Mouse (Mus musculus) right cerebral cortex, postnatal 25 days (tissue): Measurements from ENCODE around the gene Defb45.

ENCODE experiments used
- DNase-seq: peaks from one replicate; pipeline ENCODE4 v3.0.0; 2022

The Defb45 gene

GRCm38 (mm10) chr2:152599299-152599698 lies at the start of gene Defb45:
Gene Defb45 (minus strand): TSS chr2:152599399.
- DNase-seq: no peak

DNA sequence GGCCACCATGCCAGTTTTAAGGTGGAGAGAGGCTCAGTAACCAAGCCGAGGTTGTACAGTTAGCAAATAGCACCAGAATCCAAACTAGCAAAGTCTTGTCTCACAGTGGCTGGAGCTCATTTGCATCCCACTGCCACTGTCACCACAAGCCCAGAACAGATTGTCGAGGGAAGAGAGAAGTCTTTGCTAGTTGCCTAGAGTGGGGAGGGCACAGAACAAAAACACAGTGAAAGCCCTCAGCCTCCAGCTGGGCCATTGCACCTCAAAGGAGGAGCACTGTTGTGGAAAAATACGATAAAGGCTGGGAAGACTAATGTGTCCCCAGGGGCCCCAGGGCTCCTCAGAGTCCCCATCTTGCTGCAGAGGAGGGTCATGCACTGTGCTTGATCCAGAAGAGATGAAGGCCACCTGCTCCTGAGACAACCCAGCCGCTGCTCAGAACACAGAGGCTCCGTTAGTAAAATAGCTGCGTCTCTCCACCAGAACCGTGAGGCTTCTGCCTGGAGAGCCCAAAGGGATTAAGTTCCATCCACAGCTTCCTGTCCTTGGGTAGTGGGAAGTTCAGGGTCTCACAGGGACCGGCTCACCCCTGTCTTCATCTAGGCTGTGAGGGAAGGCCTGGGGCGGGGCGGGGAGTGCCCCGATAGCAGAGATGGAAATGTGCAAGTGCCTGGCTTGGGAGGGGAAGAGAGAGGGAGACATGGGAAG lies 40.4 kb upstream of the Defb45 start:
- no peak for DNase-seq

- no peak for DNase-seq
Measured at GRCm38 (mm10) chr2:152638865-152639264, 39.7 kb upstream of the Defb45 start.

DNA sequence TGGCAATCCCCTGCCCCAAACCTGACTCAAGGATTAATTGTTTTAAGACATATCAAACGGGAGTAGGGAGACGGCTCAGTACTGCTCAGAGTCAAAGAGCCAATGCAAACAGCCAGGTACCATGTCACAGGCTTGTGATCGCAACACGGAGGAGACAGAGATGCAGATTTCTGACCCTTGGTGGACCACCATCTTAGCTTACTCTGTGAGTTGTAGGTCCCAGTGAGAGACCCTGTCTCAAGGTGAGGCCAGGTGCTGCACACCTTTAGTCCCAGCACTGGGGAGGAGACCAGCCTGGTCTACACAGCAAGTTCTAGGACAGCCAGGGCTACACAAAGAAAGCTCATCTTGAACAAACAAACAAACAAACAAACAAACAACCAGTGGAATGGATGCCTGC lies 38.2 kb upstream of the Defb45 start:
- no peak for DNase-seq

DNA sequence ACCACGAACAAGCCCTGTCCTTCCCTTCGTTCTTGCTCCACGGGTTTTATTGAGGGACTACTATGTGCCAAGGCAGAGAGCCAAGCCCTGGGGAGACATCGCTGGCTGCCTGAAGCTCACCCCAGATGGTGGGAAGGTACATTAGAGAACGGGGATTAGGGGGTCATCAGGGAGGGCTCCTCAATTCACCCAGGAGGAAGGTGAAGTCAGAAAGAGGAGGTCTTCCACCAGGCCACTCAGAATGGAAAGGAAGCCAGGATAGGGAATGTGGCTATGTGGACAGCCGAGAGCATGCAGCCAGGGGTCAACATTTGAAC lies 37.8 kb upstream of the Defb45 start:
- DNase-seq: no peak

DNA sequence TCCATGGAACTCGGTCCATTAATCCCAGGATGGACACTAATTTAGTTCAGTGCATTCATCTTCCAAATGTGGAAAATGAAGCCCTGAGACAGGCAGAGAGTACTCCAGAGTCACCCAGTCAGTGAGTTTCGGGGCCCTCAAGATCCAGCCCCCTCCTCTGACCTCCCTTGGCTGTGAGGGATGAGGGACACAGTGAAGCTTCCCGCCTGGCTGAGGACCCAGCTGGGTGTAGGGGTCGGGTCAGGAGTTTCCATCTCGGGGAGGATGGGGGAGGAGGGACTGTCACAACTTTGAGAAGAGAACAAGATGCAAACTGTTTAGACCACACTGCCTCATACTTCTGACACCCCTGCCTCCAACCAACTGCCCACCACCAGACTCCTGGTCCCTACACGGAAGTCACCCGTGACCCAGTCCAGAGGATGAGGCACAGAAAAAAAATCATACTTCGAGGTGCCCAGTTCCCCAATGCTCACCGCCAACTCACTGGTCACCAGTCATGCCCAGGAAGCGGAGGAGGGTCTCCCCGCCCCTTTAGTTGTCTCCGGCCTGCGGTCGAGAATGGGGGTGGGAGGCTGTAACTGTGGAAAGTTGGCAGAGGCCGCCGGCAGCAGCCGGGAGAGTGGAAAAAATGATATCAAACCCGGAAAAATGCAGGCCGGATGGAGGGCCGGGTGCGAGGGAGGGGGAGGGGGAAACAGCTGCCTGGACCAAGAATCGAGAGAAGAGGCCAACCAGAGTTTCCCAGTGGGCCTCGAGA lies 37.2 kb upstream of the Defb45 start:
- no peak for DNase-seq

DNA sequence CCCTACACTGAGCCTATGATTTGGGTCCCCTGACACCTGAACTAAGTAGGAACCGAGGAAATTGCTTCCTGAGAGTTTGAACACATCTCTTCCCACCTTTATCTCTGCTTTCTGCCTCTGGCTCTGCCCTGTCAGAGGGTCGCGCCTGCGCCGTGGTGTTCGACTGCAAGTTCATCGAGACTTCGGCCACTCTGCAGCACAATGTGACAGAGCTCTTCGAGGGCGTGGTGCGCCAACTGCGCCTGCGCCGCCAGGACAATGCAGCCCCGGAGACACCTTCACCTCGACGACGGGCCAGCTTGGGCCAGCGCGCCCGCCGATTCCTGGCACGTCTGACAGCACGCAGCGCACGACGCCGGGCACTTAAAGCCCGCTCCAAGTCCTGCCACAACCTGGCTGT lies 35.1 kb upstream of the Defb45 start:
- DNase-seq: no peak

GRCm38 (mm10) chr2:152633334-152633733 lies 34.1 kb upstream of the Defb45 start:
- no peak for DNase-seq

DNA sequence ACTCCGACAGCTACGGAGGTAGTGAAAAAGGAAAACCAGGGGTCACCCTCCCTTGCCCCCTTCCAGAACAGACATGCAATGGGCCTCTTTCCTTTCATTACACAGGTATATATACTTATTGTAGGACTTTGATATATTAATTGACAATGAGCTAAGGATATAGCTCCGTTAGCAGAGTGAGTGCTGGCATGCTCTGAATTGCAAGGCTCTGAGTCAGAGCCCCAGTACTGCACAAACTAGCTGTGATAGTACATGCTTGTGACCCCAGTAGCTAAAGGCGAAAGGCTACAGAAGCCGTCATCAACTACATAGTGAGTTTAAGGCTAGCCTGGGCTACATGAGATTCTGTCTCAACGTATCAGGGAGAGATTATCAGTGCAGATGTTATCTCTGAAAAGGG lies 30.7 kb upstream of the Defb45 start:
- no peak for DNase-seq

DNA sequence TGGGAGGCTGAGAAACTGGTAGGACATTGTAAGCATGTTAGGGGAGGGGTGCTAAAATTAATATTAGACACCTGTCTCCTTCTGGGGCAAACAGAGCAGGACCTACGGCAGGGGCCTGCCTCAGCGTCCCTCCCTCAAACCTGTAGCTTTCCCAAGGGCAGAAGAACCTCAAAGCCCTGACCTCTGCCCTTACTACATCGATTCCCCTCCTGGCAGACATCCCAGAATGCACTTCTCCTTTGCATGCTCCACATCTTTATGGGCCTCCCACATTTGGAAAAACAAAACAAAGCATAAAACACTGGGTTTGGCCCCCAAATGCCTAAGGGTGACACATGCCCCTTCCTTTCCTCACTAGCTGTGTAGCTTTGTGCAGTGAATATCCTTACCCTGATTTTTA lies 30.0 kb upstream of the Defb45 start:
- DNase-seq: no peak

- no peak for DNase-seq
Measured at GRCm38 (mm10) chr2:152628066-152628465, 28.9 kb upstream of the Defb45 start.

DNA sequence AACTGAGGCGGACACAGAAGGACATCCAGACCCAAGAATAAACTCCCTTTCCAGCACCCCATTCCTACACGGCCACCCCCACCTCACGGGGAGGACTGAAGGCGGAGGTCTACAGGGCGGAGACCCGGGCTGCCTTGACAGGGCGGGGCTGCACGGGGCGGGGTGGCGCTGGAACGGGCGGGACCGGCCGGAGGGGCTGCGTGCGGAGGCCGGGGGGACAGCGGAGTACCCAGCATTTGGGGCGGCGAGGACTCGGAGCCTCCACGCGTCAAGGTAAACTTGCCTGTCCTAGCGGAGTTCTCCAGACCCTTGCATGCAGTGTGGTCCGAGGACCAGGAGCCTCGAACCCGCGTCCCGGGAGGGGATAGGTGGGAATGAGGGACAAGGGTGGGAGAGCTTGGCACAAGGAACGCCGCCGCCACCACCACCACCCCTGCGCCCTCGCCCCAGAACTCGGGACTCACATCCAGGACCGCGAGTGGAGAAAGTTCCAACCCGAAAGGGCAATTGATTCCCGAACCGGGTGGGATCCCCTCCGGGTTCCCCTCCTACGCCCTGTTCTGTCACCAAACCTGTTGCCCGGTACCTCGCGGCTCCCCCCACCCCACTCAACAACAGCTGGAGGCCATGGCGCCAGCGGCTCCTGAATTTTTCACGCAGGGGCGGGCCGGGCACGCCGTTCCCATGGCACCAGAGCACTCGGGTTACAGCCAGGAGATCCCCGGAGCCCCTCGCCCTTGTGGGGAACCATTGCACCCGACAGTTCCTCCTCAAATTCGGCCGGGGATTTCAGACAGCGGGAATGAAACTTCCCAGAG lies 27.8 kb upstream of the Defb45 start, which contains the start of gene Rem1:
TSS of gene Rem1 (plus strand) at position 178 of the 818 bp plus-strand sequence.
- no peak for DNase-seq

DNA sequence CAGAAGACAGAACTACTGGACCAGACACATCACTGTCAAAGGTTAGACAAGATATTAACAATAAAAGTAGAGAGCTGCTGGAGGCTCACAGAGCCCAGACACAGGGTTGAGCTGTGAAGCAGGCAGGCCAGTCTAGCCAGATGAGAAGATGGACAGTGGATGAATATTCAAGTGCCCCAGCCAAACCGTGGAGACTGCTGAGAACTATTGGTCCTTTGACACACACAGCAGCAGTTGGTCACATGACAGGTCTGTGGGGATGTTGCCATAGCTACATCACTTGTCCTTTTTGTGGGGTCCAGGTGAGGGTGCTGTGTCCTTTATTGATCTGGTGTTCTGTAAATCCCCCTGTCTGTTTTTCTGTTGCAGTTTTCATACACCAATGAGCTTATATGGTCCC lies 26.1 kb upstream of the Defb45 start:
- DNase-seq: no peak

DNA sequence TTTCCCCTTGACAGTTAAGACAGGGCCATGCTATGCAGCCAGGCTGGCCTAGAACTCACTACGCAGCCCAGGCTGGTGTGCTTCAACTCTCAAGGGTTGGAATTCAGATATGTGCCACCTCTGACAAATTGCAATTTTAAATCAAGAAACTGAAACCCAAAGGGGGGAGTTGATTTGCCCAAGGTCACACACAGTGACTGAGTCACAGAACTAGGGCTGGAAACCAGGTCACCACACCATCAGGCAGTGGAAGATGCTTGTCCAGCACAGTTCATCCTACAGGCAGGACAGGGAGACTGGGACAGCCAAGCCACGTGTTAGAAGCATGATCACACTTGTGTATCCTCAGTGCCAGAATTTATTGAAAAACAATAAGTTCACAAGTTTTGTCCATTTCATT lies 25.4 kb upstream of the Defb45 start:
- DNase-seq: no peak

GRCm38 (mm10) chr2:152622953-152623352 lies 23.8 kb upstream of the Defb45 start, which contains the start of gene Defb25:
Gene Defb25 (minus strand): TSS chr2:152623053.
- no peak for DNase-seq

GRCm38 (mm10) chr2:152622151-152622550 lies 23.0 kb upstream of the Defb45 start:
- no peak for DNase-seq

DNA sequence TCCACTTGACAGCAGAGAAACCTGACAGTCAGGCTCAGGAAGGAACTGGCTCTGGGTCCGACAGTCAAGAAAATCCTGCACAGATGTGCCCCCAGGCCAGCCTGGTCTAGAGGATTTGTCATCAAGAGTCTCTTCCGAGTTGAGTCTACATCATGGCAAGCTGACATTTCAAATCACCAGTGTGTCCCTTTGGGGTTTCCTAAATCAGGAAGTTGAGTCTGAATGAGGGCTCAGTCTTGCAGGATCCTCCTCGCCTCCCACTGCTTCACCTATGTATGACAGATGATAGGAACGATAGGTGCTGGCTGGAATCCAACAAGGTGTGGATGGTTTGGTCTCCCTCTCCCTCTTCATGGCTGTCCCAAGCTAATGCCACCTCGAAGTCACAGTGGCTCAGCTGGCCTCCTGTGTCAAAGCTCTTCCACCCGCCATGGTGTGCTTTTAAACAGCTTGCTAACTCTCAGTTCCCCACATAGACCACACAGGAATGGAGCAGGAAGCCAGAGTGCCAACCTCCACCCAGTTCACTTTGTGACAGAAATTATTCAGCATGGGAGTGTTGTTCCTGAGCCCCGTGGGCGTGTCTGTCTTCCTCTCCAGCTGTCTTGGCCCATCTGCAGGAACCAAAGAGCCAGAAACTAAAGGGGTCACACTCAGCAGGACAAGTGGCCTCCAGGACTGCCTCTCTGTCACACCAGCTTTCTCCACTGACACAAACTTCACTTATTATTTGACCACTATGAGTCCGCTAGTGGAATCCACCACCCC lies 21.4 kb upstream of the Defb45 start:
- no peak for DNase-seq

GRCm38 (mm10) chr2:152617374-152617773 lies 18.2 kb upstream of the Defb45 start:
- no peak for DNase-seq

DNA sequence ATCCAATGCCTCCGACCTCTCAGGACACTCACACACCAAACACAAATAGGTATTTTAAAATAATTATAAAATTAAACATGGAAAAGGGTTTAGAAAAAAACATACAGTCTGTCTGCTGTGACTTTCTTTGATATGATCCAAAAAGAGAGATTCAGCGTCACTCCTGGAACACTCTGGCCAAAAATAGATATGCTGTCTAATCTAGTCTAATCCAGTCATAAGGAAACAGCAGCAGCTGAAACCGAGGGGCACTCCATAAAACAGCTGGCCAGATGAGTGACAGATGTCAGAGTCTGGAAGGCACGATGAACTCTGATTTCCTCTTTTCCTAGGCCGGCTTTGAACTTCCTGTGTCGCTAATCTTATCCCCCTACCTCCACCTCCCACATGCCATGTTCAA lies 17.3 kb upstream of the Defb45 start:
- DNase-seq: no peak

DNA sequence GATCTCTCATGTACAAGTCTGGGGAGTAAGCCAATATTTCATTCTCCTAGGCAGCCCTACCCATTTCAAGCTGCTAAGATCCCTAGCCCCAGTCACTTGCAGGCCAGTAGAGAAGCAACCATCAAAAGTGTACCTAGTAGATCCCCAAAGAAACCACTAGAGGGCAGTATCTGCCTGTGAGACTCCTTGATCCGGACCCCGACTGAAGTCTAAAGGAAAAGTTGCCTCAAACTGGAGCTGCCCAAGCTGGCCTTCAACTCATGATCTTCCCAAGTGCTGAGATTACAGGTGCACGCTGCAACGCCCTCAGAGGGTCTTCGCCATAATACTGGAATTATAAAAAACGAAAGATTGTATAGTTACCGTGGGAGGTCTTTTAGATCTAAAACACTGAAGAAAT lies 16.4 kb upstream of the Defb45 start:
- DNase-seq: peak; percentile 42

GRCm38 (mm10) chr2:152612193-152612592 lies 13.0 kb upstream of the Defb45 start:
- DNase-seq: peak; percentile 10

DNA sequence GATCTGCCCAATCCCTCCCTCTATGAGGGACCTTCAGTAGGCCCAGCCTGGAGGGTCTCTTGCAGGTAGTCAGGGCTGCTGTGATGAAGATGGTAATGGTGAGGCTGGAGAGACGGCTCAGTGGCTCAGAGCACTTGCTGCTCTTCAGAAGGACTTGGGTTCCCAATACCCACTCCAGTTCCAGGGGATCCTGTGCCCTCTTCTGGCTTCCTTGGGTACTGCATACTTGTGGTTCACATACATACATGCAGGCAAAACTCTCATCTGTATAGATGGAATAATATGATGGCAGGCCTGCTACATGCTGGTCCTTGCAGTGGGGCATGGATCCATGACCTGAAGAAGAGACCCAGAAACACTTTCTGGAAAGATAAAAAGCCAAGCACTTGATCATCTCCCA lies 9.5 kb upstream of the Defb45 start:
- DNase-seq: no peak

DNA sequence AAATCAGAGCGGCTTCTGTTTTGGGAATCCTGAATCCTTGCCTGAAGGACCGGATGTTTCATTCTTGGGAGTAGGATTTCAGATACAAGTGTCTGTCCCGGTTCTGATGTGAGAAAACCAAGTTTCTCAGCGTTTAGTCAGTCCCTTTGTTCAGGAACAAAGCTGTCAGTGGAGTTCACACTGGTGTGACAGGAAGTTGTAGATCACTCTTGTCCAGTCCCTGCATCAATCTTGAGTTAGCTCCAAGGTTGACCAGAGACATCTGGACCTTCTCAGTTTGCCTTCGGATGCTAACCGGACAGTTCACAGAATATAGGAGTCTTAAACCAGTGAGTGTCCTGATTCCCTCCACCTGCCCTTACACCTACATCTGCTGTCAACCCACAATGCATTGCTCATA lies 8.5 kb upstream of the Defb45 start:
- DNase-seq: no peak
